Mouse (Mus musculus) forebrain, embryonic 13.5 days (tissue): Measurements from ENCODE around the gene Gapvd1. TPM values are rescaled to one million over a fixed set of nuclear protein-coding genes. Genes with fewer than 3 reads are reported as not detected.

Experiments used
- polyA plus RNA-seq: library from polyadenylated mRNA; unstranded; fragments of >200 nt; fragmentation: Nextera tagmentation; extraction: Ambion mirVana; gene quantifications from 2 replicates; pipeline ENCODE4 v1.2.1, GENCODE M21; 2015

Gapvd1 gene
- polyA plus RNA-seq, 1 experiment from 2014 or later: 112 TPM

Other genes with a start within 250 kb of the Gapvd1 start
- gene Hspa5, start 16.7 kb upstream of the Gapvd1 start, polyA plus RNA-seq: 424 and 446 TPM in 2 replicates
- 27.2 and 29.8 TPM in 2 replicates for gene Rabepk, start 44.7 kb upstream of the Gapvd1 start, polyA plus RNA-seq
- gene Fbxw2, start 71.1 kb upstream of the Gapvd1 start, polyA plus RNA-seq: 86.8 and 103 TPM in 2 replicates
- gene Gm34653, start 77.8 kb upstream of the Gapvd1 start, polyA plus RNA-seq: 0.10 TPM in 1 of 2 replicates, not detected in the other
- 0.08 TPM in 1 of 2 replicates, not detected in the other for gene Cutal, start 119.2 kb upstream of the Gapvd1 start, polyA plus RNA-seq
- 101 and 109 TPM in 2 replicates for gene Psmd5, start 119.7 kb upstream of the Gapvd1 start, polyA plus RNA-seq
- 4.2 and 4.5 TPM in 2 replicates for gene Phf19, start 158.8 kb upstream of the Gapvd1 start, polyA plus RNA-seq
- gene Traf1, start 206.5 kb upstream of the Gapvd1 start, polyA plus RNA-seq: 0.13 and 0.34 TPM in 2 replicates